In genomic region chr5:3512584-3512983, GRCm38 (mm10) we compare ENCODE assay signal across 10 mouse cellular contexts. TPM values are rescaled to one million over a fixed set of nuclear protein-coding genes. Genes with fewer than 3 reads are reported as not detected.
A peak's percentile ranks its signal among the peaks of the same experiment; 100 is the strongest.
DNase-seq lines count a peak whose midpoint lies in the region; ATAC-seq and TF ChIP-seq lines count a peak whose summit lies in the region.
"Had no signal": no experiment of that assay in that cellular context is flagged by ENCODE, and none has a peak within 500 bp of the region (broad histone marks: within the 10 kb centered on the region; RNA-seq: fewer than 3 reads in every experiment).

No protein-coding gene starts in this region.

- H3K27ac ChIP-seq in hindbrain, postnatal 0 days = no peak overlapping the region
- H3K27ac ChIP-seq in hindbrain, embryonic 14.5 days = no peak overlapping the region
- no peak overlapping the region for H3K27ac ChIP-seq in liver, embryonic 15.5 days (replicated peaks)
- H3K27ac ChIP-seq: lung, embryonic 15.5 days had no signal

- no peak for ATAC-seq in hindbrain, postnatal 0 days
- no peak for ATAC-seq in hindbrain, embryonic 14.5 days (ENCODE audit: low FRiP score)
- ATAC-seq in liver, embryonic 15.5 days (ENCODE audit: insufficient read depth) = peak; percentile 38

- TF ChIP-seq CTCF in hindbrain, postnatal 0 days (IDR thresholded peaks at IDR 0.05; ENCODE audit: low read depth) = peak; percentile 14; the same call in 1 of the 2 replicates

- no peaks in the 10 kb centered on the region for H3K27me3 ChIP-seq in hindbrain, postnatal 0 days (ENCODE audit: insufficient read depth, low read length)
- H3K27me3 ChIP-seq in hindbrain, embryonic 14.5 days (ENCODE audit: control insufficient read depth, insufficient read depth, low read length) = no peaks in the 10 kb centered on the region
- no peaks in the 10 kb centered on the region for H3K27me3 ChIP-seq in liver, embryonic 15.5 days
- H3K27me3 ChIP-seq: lung, embryonic 15.5 days had no signal

- H3K36me3 ChIP-seq in hindbrain, postnatal 0 days (ENCODE audit: insufficient read depth, low read length) = no peaks in the 10 kb centered on the region
- H3K36me3 ChIP-seq in hindbrain, embryonic 14.5 days (replicated peaks; ENCODE audit: control insufficient read depth, insufficient read depth) = no peaks in the 10 kb centered on the region
- H3K36me3 ChIP-seq in liver, embryonic 15.5 days (replicated peaks) = no peaks in the 10 kb centered on the region
- H3K36me3 ChIP-seq: lung, embryonic 15.5 days had no signal

- H3K9me3 ChIP-seq in hindbrain, postnatal 0 days (ENCODE audit: low read length) = no peaks in the 10 kb centered on the region
- H3K9me3 ChIP-seq in hindbrain, embryonic 14.5 days (ENCODE audit: control insufficient read depth, low read length) = no peaks in the 10 kb centered on the region
- no peaks in the 10 kb centered on the region for H3K9me3 ChIP-seq in liver, embryonic 15.5 days (replicated peaks)
- H3K9me3 ChIP-seq: lung, embryonic 15.5 days had no signal

- H3K4me2 ChIP-seq in hindbrain, postnatal 0 days (ENCODE audit: low read depth, low read length) = no peak overlapping the region
- no peak overlapping the region for H3K4me2 ChIP-seq in hindbrain, embryonic 14.5 days (replicated peaks)
- no peak overlapping the region for H3K4me2 ChIP-seq in liver, embryonic 15.5 days
- H3K4me2 ChIP-seq: lung, embryonic 15.5 days had no signal

- H3K4me1 ChIP-seq in hindbrain, postnatal 0 days (ENCODE audit: insufficient read depth, low read length) = no peaks in the 10 kb centered on the region
- no peaks in the 10 kb centered on the region for H3K4me1 ChIP-seq in hindbrain, embryonic 14.5 days (replicated peaks; ENCODE audit: control insufficient read depth, insufficient read depth, low read length)
- H3K4me1 ChIP-seq in liver, embryonic 15.5 days (replicated peaks) = peaks cover 54% of the 10 kb centered on the region

- no peak for DNase-seq in hindbrain, postnatal 0 days (ENCODE audit: low spot score)
- no peak for DNase-seq in hindbrain, embryonic 14.5 days (ENCODE audit: low spot score)
- DNase-seq in A20 (ENCODE audit: low read depth, low spot score) = peak; percentile 54
- peak; percentile 12 for DNase-seq in MN1 (ENCODE audit: low spot score)
- no peak for DNase-seq in adrenal gland, postnatal 36 days
- no peak for DNase-seq in urinary bladder, postnatal 10 days (ENCODE audit: low spot score)
- no peak for DNase-seq in gastrocnemius, postnatal 25 days
- DNase-seq: kidney, postnatal 25 days had no signal

- H3K9ac ChIP-seq in hindbrain, postnatal 0 days (replicated peaks; ENCODE audit: low read length) = no peak overlapping the region
- H3K9ac ChIP-seq in hindbrain, embryonic 14.5 days = no peak overlapping the region
- no peak overlapping the region for H3K9ac ChIP-seq in liver, embryonic 15.5 days
- H3K9ac ChIP-seq: lung, embryonic 15.5 days had no signal

- WGBS in hindbrain, postnatal 0 days = 57% methylated on average over 4 of the region's 4 CpGs
- WGBS in hindbrain, embryonic 14.5 days = 55% methylated on average over 4 of the region's 4 CpGs
- WGBS in liver, embryonic 15.5 days (ENCODE audit: insufficient replicate concordance) = 16% methylated on average over 4 of the region's 4 CpGs

- H3K4me3 ChIP-seq in hindbrain, postnatal 0 days (ENCODE audit: low read length) = no peak overlapping the region
- H3K4me3 ChIP-seq in hindbrain, embryonic 14.5 days (replicated peaks; ENCODE audit: low read length) = no peak overlapping the region
- no peak overlapping the region for H3K4me3 ChIP-seq in liver, embryonic 15.5 days (replicated peaks)
- H3K4me3 ChIP-seq: lung, embryonic 15.5 days had no signal

RNA-seq across cellular contexts. Expression of gene Fam133b, which starts 31.0 kb away (rescaled TPM):
- 17.4 and 20.9 TPM in 2 replicates for total RNA-seq in hindbrain, postnatal 0 days (2014; rRNA removed)
- 25.6 and 28.0 TPM in 2 replicates for polyA plus RNA-seq in hindbrain, postnatal 0 days (2015; fragmentation: Nextera tagmentation; extraction: Ambion mirVana)
- 23.2 and 25.0 TPM in 2 replicates for polyA plus RNA-seq in hindbrain, embryonic 14.5 days (2014; fragmentation: Nextera tagmentation; extraction: Ambion mirVana)
- polyA plus RNA-seq in liver, embryonic 15.5 days (2015; fragmentation: Nextera tagmentation; extraction: Ambion mirVana) = 8.6 and 9.2 TPM in 2 replicates
- 10 to 100 TPM; 23.3 to 30.9 TPM for total RNA-seq in adrenal gland, postnatal 36 days (2021)
- 10 to 100 TPM; 12.4 to 14.3 TPM for total RNA-seq in gastrocnemius, postnatal 25 days (2021)

RNA-seq across cellular contexts. Expression of gene 1700109H08Rik, which starts 58.8 kb away (rescaled TPM):
- 4.2 and 5.0 TPM in 2 replicates for total RNA-seq in hindbrain, postnatal 0 days (2014; rRNA removed)
- polyA plus RNA-seq in hindbrain, postnatal 0 days (2015; fragmentation: Nextera tagmentation; extraction: Ambion mirVana) = 3.2 and 3.8 TPM in 2 replicates
- polyA plus RNA-seq in hindbrain, embryonic 14.5 days (2014; fragmentation: Nextera tagmentation; extraction: Ambion mirVana) = 1.7 and 3.5 TPM in 2 replicates
- 1.3 and 1.4 TPM in 2 replicates for polyA plus RNA-seq in liver, embryonic 15.5 days (2015; fragmentation: Nextera tagmentation; extraction: Ambion mirVana)
- 1 to 10 TPM; 1.5 to 2.4 TPM for total RNA-seq in adrenal gland, postnatal 36 days (2021)
- 1 to 10 TPM; 3.2 to 4.2 TPM for total RNA-seq in gastrocnemius, postnatal 25 days (2021)

Comparison
In these comparisons a context has a peak if more than half of its experiments do, and no peak if none do; other contexts are left out.
1. DNase-seq: peak in A20 (single experiment) and MN1 (single experiment); none in hindbrain, postnatal 0 days (single experiment), hindbrain, embryonic 14.5 days (single experiment), adrenal gland, postnatal 36 days (0 of 2), urinary bladder, postnatal 10 days (single experiment) and gastrocnemius, postnatal 25 days (single experiment).